12 mouse cellular contexts compared by ENCODE assay signal in genomic region chr11:72477182-72477581, GRCm38 (mm10). TPM values are rescaled to one million over a fixed set of nuclear protein-coding genes. Genes with fewer than 3 reads are reported as not detected.
A peak's percentile ranks its signal among the peaks of the same experiment; 100 is the strongest.
DNase-seq lines count a peak whose midpoint lies in the region; ATAC-seq and TF ChIP-seq lines count a peak whose summit lies in the region.
"Had no signal": no experiment of that assay in that cellular context is flagged by ENCODE, and none has a peak within 500 bp of the region (broad histone marks: within the 10 kb centered on the region; RNA-seq: fewer than 3 reads in every experiment).

No protein-coding gene starts in this region.

- WGBS in lung, embryonic 16.5 days, result 33% methylated on average over 5 of the region's 5 CpGs
- 33% methylated on average over 5 of the region's 5 CpGs for WGBS in hindbrain, embryonic 12.5 days
- WGBS in olfactory bulb, adult 2 months, result 26% methylated on average over 5 of the region's 5 CpGs

- no peak for TF ChIP-seq POLR2A in olfactory bulb, adult 2 months (IDR thresholded peaks at IDR 0.05; ENCODE audit: insufficient read depth, low read depth, low read length)

- no peaks in the 10 kb centered on the region for H3K27me3 ChIP-seq in lung, embryonic 16.5 days (ENCODE audit: control insufficient read depth, insufficient read depth, low read depth, low read length)
- H3K27me3 ChIP-seq in hindbrain, embryonic 12.5 days, result no peaks in the 10 kb centered on the region

- H3K36me3 ChIP-seq in lung, embryonic 16.5 days (ENCODE audit: control insufficient read depth, insufficient read depth, low read length), result no peaks in the 10 kb centered on the region
- 0 out of 2 replicates have a peak, but pooled peaks cover 4% of the 10 kb centered on the region for H3K36me3 ChIP-seq in hindbrain, embryonic 12.5 days

- no peak overlapping the region for H3K4me3 ChIP-seq in lung, embryonic 16.5 days (ENCODE audit: low read length)
- H3K4me3 ChIP-seq in hindbrain, embryonic 12.5 days, result no peak overlapping the region
- no peak overlapping the region for H3K4me3 ChIP-seq in olfactory bulb, adult 2 months (ENCODE audit: insufficient read depth, low read depth, low read length)

- H3K9ac ChIP-seq in lung, embryonic 16.5 days (ENCODE audit: low read length), result no peak overlapping the region
- H3K9ac ChIP-seq in hindbrain, embryonic 12.5 days, result no peak overlapping the region

- H3K4me1 ChIP-seq in lung, embryonic 16.5 days (replicated peaks; ENCODE audit: control insufficient read depth, insufficient read depth, low read length), result peaks cover 39% of the 10 kb centered on the region
- H3K4me1 ChIP-seq in hindbrain, embryonic 12.5 days, result peaks cover 27% of the 10 kb centered on the region
- H3K4me1 ChIP-seq in olfactory bulb, adult 2 months (ENCODE audit: control insufficient read depth, insufficient read depth, low read length), result peaks cover 45% of the 10 kb centered on the region

- H3K4me2 ChIP-seq in lung, embryonic 16.5 days (ENCODE audit: low read depth, low read length), result no peak overlapping the region
- H3K4me2 ChIP-seq in hindbrain, embryonic 12.5 days (replicated peaks), result no peak overlapping the region

- H3K9me3 ChIP-seq in lung, embryonic 16.5 days (ENCODE audit: control insufficient read depth, low read length), result no peaks in the 10 kb centered on the region
- H3K9me3 ChIP-seq in hindbrain, embryonic 12.5 days (replicated peaks), result no peaks in the 10 kb centered on the region

- DNase-seq in lung, postnatal 25 days (ENCODE audit: low spot score), result no peak
- DNase-seq in heart, adult 9 months (ENCODE audit: low spot score in 2 of 2), result peak; percentile 50 to 63
- no peak for DNase-seq in right cerebral cortex, adult 2 months (ENCODE audit: low spot score in 2 of 2)
- no peak for DNase-seq in cerebellum, postnatal 36 days
- DNase-seq in embryo, embryonic 11 days, result no peak
- DNase-seq: cerebellum, postnatal 25 days had no signal

- TF ChIP-seq CTCF in olfactory bulb, adult 2 months (IDR thresholded peaks at IDR 0.05; ENCODE audit: insufficient read depth, low read depth, low read length), result no peak

- peak overlapping the region; percentile 38; the same call in 1 of the 2 replicates for H3K27ac ChIP-seq in lung, embryonic 16.5 days (ENCODE audit: low read length)
- peak overlapping the region; percentile 41 for H3K27ac ChIP-seq in hindbrain, embryonic 12.5 days
- H3K27ac ChIP-seq in olfactory bulb, adult 2 months (ENCODE audit: insufficient read depth, low read depth, low read length), result 0 out of 2 replicates have a peak overlapping the region, but pooled peaks have one; percentile 12

- ATAC-seq in lung, embryonic 16.5 days (ENCODE audit: low read depth), result no peak
- ATAC-seq in hindbrain, embryonic 12.5 days (ENCODE audit: low FRiP score), result no peak
- ATAC-seq: activated CD4-positive, CD25-positive, alpha-beta regulatory T cell, adult 4 months had no signal

RNA-seq across cellular contexts. Expression of gene Spns2, which starts 12.5 kb away (rescaled TPM):
- polyA plus RNA-seq in lung, embryonic 16.5 days (2015; fragmentation: Nextera tagmentation; extraction: Ambion mirVana), result 3.1 and 3.2 TPM in 2 replicates
- polyA plus RNA-seq in hindbrain, embryonic 12.5 days (2016; fragmentation: Nextera tagmentation; extraction: Ambion mirVana), result 8.8 and 9.3 TPM in 2 replicates
- not detected in 2 replicates for polyA plus RNA-seq in olfactory bulb, adult 2 months (2012; ENCODE audit: insufficient read depth, insufficient read length, low replicate concordance, missing spikeins)
- polyA plus RNA-seq: activated CD4-positive, CD25-positive, alpha-beta regulatory T cell, adult 4 months had no signal

RNA-seq across cellular contexts. Expression of gene Mybbp1a, which starts 36.0 kb away (rescaled TPM):
- 106 and 126 TPM in 2 replicates for polyA plus RNA-seq in lung, embryonic 16.5 days (2015; fragmentation: Nextera tagmentation; extraction: Ambion mirVana)
- polyA plus RNA-seq in hindbrain, embryonic 12.5 days (2016; fragmentation: Nextera tagmentation; extraction: Ambion mirVana), result 112 and 123 TPM in 2 replicates
- not detected in 2 replicates for polyA plus RNA-seq in olfactory bulb, adult 2 months (2012; ENCODE audit: insufficient read depth, insufficient read length, low replicate concordance, missing spikeins)

RNA-seq across cellular contexts. Expression of gene Ggt6, which starts 41.9 kb away (rescaled TPM):
- polyA plus RNA-seq in lung, embryonic 16.5 days (2015; fragmentation: Nextera tagmentation; extraction: Ambion mirVana), result 0.19 TPM in 1 of 2 replicates, not detected in the other
- polyA plus RNA-seq in hindbrain, embryonic 12.5 days (2016; fragmentation: Nextera tagmentation; extraction: Ambion mirVana), result 0.32 TPM in 1 of 2 replicates, not detected in the other
- polyA plus RNA-seq in olfactory bulb, adult 2 months (2012; ENCODE audit: insufficient read depth, insufficient read length, low replicate concordance, missing spikeins), result not detected in 2 replicates
- polyA plus RNA-seq: activated CD4-positive, CD25-positive, alpha-beta regulatory T cell, adult 4 months; limb, embryonic 11.5 days; neural tube, embryonic 14.5 days had no signal

Comparison
In these comparisons a context has a peak if more than half of its experiments do, and no peak if none do; other contexts are left out.
1. DNase-seq: peak in heart, adult 9 months (2 of 2); none in lung, postnatal 25 days (single experiment), right cerebral cortex, adult 2 months (0 of 2), cerebellum, postnatal 36 days (0 of 2) and embryo, embryonic 11 days (single experiment).
2. Peak in every context shown above with its lines, with median percentiles within 50 percentile points of each other: H3K27ac ChIP-seq.